Mouse (Mus musculus) myocyte (in vitro differentiated cells): ENCODE data around the gene Maz. TPM values are rescaled to one million over a fixed set of nuclear protein-coding genes. Genes with fewer than 3 reads are reported as not detected.

Experiments
- H3K27me3 ChIP-seq: one replicate; pipeline ENCODE4 v1.6.1; 2011; ENCODE audit not compliant: control insufficient read depth, insufficient read depth, insufficient read length
- H3K36me3 ChIP-seq: one replicate; pipeline ENCODE4 v1.6.1; 2011; ENCODE audit not compliant: control insufficient read depth, insufficient read depth
- H3K4me2 ChIP-seq: one replicate; pipeline ENCODE4 v1.6.1; 2011; ENCODE audit warnings: low read depth, control low read depth
- H3K4me3 ChIP-seq: one replicate; pipeline ENCODE4 v1.5.1; 2011; ENCODE audit warnings: mild to moderate bottlenecking, control low read depth, moderate library complexity
- H3K79me2 ChIP-seq: one replicate; pipeline ENCODE4 v1.6.1; 2011; ENCODE audit not compliant: control insufficient read depth, insufficient read depth
- H3ac ChIP-seq: one replicate; pipeline ENCODE4 v1.6.1; 2011; ENCODE audit not compliant: control insufficient read depth, insufficient read length
- E2F4 ChIP-seq: IDR thresholded peaks from one replicate; pipeline ENCODE4 v1.6.1; 2011; ENCODE audit warnings: mild to moderate bottlenecking, control low read depth, moderate library complexity; ENCODE audit not compliant: insufficient read depth
- MAX ChIP-seq: IDR thresholded peaks from one replicate; pipeline ENCODE4 v1.6.1; 2011; ENCODE audit warnings: low read depth, mild to moderate bottlenecking, control low read depth
- MYOD1 ChIP-seq, 3 experiments: IDR thresholded peaks; one replicate each; pipeline ENCODE4 v1.6.1; 2011; ENCODE audit warnings: control low read depth in 2 of 3, low read depth in 2 of 3, mild to moderate bottlenecking in 2 of 3, moderate library complexity in 1 of 3; ENCODE audit not compliant: insufficient read length in 2 of 3, control insufficient read depth in 1 of 3
- MYOG ChIP-seq, 3 experiments: IDR thresholded peaks; one replicate each; pipeline ENCODE4 v1.6.1; 2011; ENCODE audit warnings: control low read depth in 2 of 3, low read depth in 2 of 3, mild to moderate bottlenecking in 2 of 3; ENCODE audit not compliant: insufficient read length in 2 of 3, control insufficient read depth in 1 of 3, insufficient read depth in 1 of 3
- POLR2AphosphoS2 ChIP-seq: IDR thresholded peaks from one replicate; pipeline ENCODE4 v1.6.1; 2011; ENCODE audit warnings: low read depth, control low read depth; ENCODE audit not compliant: insufficient read length
- SRF ChIP-seq: IDR thresholded peaks from one replicate; pipeline ENCODE4 v1.6.1; 2011; ENCODE audit warnings: low read depth; ENCODE audit not compliant: control insufficient read depth, insufficient read length
- TCF12 ChIP-seq: IDR thresholded peaks from one replicate; pipeline ENCODE4 v1.6.1; 2011; ENCODE audit warnings: mild to moderate bottlenecking, control low read depth; ENCODE audit not compliant: poor library complexity, insufficient read depth, severe bottlenecking
- TCF3 ChIP-seq: IDR thresholded peaks from one replicate; pipeline ENCODE4 v1.6.1; 2011; ENCODE audit warnings: low read depth, control low read depth; ENCODE audit not compliant: insufficient read length
- USF1 ChIP-seq: IDR thresholded peaks from one replicate; pipeline ENCODE4 v1.6.1; 2011; ENCODE audit warnings: low read depth, mild to moderate bottlenecking, control low read depth, moderate library complexity
- polyA plus RNA-seq: library from polyadenylated mRNA; unstranded; fragments of >200 nt; fragmentation: generic; extraction: Trizol; gene quantifications from one replicate; pipeline ENCODE4 v1.2.1, GENCODE M21; 2012; ENCODE audit warnings: missing spikeins

Gene Maz
- polyA plus RNA-seq, 1 experiment: 115 TPM

- no peak overlapping the region for H3ac ChIP-seq
- H3K4me2 ChIP-seq: no peak overlapping the region
- peaks cover 20% of the 10 kb centered on the region for H3K79me2 ChIP-seq
- H3K27me3 ChIP-seq: no peaks in the 10 kb centered on the region
- no peak for TF ChIP-seq MYOG (IDR thresholded peaks at IDR 0.05; ENCODE audit: control insufficient read depth in 1 of 3, insufficient read depth in 1 of 3, insufficient read length in 2 of 3, low read depth in 2 of 3)
- TF ChIP-seq POLR2AphosphoS2: peak; percentile 72
- TF ChIP-seq MAX: no peak
- peaks cover 11% of the 10 kb centered on the region for H3K36me3 ChIP-seq
- H3K4me3 ChIP-seq: no peak overlapping the region
These were observed 5.0 kb downstream of the Maz start for GRCm38 (mm10) chr7:127021563-127022527.

- no peaks in the 10 kb centered on the region for H3K27me3 ChIP-seq
- no peak within 1 kb of the TSS for H3K4me3 ChIP-seq
- H3ac ChIP-seq: no peak within 1 kb of the TSS
- peaks cover 20% of the 10 kb centered on the region for H3K79me2 ChIP-seq
- peak; percentile 65 for TF ChIP-seq POLR2AphosphoS2
- no peak for TF ChIP-seq MYOG (IDR thresholded peaks at IDR 0.05; ENCODE audit: control insufficient read depth in 1 of 3, insufficient read depth in 1 of 3, insufficient read length in 2 of 3, low read depth in 2 of 3)
- no peak for TF ChIP-seq MYOD1 (IDR thresholded peaks at IDR 0.05; ENCODE audit: control insufficient read depth in 1 of 3, insufficient read length in 2 of 3, low read depth in 2 of 3)
- H3K36me3 ChIP-seq: peaks cover 11% of the 10 kb centered on the region
- H3K4me2 ChIP-seq: no peak within 1 kb of the TSS
These were observed 5.8 kb downstream of the Maz start, which contains the start of the genes Gm42742 and Prrt2 for GRCm38 (mm10) chr7:127020901-127021562. Gm42742 (minus strand) TSS chr7:127021097. Prrt2 (minus strand) TSS chr7:127021211.

GRCm38 (mm10) chr7:127020491-127020890 is 6.3 kb downstream of the Maz start:
- peaks cover 11% of the 10 kb centered on the region for H3K36me3 ChIP-seq
- TF ChIP-seq MAX: no peak
- TF ChIP-seq POLR2AphosphoS2: no peak
- no peak overlapping the region for H3K4me3 ChIP-seq
- H3K79me2 ChIP-seq: peaks cover 23% of the 10 kb centered on the region
- H3K4me2 ChIP-seq: no peak overlapping the region
- H3K27me3 ChIP-seq: no peaks in the 10 kb centered on the region
- no peak overlapping the region for H3ac ChIP-seq

- no peak overlapping the region for H3ac ChIP-seq
- H3K4me3 ChIP-seq: no peak overlapping the region
- peaks cover 11% of the 10 kb centered on the region for H3K36me3 ChIP-seq
- no peak overlapping the region for H3K4me2 ChIP-seq
- H3K27me3 ChIP-seq: no peaks in the 10 kb centered on the region
- peaks cover 24% of the 10 kb centered on the region for H3K79me2 ChIP-seq
- TF ChIP-seq MAX (no peak), USF1 (no peak), TCF12 (no peak), E2F4 (no peak), SRF (no peak), MYOD1 (IDR thresholded peaks at IDR 0.05; ENCODE audit: control insufficient read depth in 1 of 3, insufficient read length in 2 of 3, low read depth in 2 of 3) (no peak)
These were observed 6.8 kb downstream of the Maz start for GRCm38 (mm10) chr7:127020031-127020430.

GRCm38 (mm10) chr7:127019306-127019960 is 7.4 kb downstream of the Maz start:
- TF ChIP-seq MAX (no peak), USF1 (no peak), TCF3 (no peak)
- Histone ChIP-seq H3K4me2 (no peak overlapping the region), H3K36me3 (peaks cover 6% of the 10 kb centered on the region)

More at GRCm38 (mm10) chr7:127019306-127019960, 7.4 kb downstream of the Maz start:
- Histone ChIP-seq H3K4me3 (no peak overlapping the region), H3K27me3 (no peaks in the 10 kb centered on the region), H3ac (no peak overlapping the region), H3K79me2 (peaks cover 20% of the 10 kb centered on the region)
